In genomic region chr2:118468354-118468753, GRCm38 (mm10) we compare ENCODE assay signal across 11 mouse cellular contexts.
"Had no signal": no experiment of that assay in that cellular context is flagged by ENCODE, and none has a peak within 500 bp of the region (broad histone marks: within the 10 kb centered on the region; RNA-seq: fewer than 3 reads in every experiment).

No protein-coding gene starts in this region.

- DNase-seq: cerebellum, postnatal 36 days; embryo, embryonic 11 days; forebrain, postnatal 0 days; gastrocnemius, adult 2 months; gastrocnemius, postnatal 10 days; gastrocnemius, postnatal 14 days; gastrocnemius, postnatal 25 days; gastrocnemius, postnatal 36 days; heart, adult 11 months; heart, adult 18-20 months; heart, adult 2 months had no signal
